Mouse (Mus musculus) CD4-positive helper T cell, adult 2 months (primary cell): ENCODE measurements at regions not wholly inside any gene's neighbourhood (a gene's known extent, or its start where the extent isn't known, plus 50 kb on each side); places are given as distances from the start of the nearest gene placed in this dataset.

Source experiments
- DNase-seq: peaks from one replicate; pipeline ENCODE4 v3.0.0-alpha.2; 2012; ENCODE audit warnings: low read depth, missing footprints, low spot score

DNA sequence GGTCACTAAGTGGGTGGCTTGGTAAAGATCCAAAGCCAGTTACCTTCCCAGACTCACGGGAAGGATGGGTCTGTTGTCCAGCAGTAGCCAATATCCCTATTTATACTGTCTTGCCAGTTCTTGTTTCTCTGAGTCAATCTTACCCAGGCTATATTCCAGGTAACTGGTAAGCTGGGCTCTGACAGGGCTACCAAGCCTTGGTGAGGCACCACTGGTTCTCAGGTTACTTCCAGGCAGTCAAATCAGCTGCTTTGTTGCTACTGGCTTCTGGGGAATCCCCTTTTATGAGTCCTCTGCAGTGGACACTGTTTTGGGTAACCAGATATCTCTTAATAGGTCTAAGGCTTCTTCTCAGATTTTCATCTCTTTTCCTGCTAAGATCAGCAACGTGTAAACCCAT lies 178.8 kb upstream of the Nampt start:
- no peak for DNase-seq

DNA sequence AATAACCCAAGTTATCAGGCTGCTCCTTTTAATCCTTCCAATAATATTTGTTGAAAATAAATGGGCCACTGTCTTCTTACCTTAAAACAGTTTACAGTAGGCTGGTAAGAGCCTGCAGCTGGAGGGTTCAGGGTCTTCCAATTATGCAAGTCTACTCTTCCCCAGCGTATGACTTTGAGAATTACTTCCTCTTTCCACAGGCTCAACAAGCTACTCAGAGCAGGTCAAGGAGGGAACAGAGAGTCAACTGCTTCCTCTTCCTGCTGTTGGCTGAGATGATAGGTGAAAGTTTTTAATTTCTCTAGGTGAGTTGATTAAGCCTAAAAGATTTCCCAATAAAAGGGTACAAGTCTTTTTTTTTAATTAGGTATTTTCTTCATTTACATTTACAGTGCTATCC lies 176.9 kb upstream of the Nampt start:
- no peak for DNase-seq

DNA sequence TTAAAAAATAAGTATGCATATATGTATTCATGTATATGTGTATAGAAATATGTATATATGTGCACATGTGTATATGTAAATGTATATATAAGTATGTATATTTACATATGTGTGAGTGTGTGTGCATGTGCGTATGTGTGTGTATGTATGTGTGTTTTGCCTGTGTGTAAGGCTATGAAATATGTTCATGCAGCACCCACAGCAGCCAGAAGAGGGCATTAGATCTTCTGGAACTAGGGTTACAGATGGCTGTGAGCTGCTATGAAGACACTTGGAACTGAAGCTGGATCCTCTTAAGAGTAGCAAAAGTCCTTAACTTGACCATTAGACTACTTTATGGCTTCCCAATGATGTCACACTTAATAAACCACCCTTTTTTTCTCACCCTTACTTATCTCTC lies 166.2 kb upstream of the Nampt start:
- peak; percentile 18 for DNase-seq

DNA sequence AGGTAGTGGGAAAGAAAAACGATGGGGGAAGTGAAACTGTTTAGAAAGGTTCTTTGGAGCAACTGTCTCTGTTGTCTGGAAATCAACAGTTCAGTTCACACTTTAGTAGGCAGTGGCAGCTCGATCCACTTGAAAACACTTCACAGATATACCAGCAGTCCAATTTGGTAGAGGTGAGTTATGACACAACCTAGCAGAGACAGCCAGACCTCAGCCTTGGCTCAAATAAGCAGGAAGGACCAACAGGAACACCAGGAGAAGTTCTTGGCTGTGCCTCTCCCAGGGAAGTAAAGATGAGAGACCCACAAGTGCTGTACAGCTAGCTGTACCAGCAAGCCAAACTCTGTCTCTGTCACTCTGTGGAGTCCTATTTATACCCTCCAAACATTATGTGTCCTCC lies 163.2 kb upstream of the Nampt start:
- no peak for DNase-seq

DNA sequence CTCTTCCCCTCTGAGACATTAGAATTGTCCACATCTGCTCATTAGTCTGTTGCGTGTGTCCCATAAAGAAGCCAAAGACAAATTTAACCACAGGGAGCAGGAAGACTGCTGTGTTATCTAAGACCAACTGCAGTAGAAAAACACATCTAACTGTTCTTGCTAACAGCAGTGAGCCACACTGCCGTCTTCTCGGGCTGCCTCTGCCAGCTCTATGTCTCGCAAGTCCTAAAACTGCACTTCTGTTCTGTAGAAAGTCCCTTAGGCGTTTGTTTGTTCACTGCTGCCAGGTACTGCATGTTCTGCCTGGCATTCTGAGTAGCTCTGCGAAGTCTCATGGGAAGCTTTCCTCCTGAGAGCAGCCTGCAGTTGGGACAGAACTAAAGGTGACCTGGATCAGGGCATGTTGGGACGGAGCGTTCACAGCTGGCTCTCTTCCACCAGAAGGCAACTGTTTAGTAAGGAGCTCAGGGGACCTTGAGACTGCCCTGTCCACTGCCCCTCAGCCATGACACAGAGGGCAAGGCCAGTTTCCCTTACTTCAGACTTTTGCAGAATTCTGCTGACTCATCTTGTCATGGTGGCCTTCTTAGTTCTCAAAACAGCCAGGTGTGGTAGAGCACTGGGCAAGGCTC lies 157.4 kb upstream of the Nampt start:
- DNase-seq = no peak

DNA sequence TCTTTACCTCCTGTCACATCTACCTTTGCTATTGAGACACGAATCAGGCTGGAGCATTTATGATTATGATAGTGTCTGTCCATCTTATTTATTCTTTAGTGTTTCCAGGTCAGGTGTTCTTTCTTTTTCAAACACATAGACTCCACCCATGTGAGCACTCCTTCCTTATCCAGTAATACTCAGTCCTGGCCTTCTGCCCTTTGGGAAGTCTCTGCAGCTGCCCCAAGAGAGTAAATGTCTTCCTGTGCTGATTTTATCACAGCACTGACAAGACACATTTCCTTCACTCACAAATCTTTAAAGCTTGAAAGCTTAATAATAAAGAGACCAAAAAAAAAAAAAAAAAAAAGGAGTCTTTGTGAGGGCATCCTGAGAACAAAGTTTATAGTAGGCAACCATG lies 153.3 kb upstream of the Nampt start:
- no peak for DNase-seq

DNA sequence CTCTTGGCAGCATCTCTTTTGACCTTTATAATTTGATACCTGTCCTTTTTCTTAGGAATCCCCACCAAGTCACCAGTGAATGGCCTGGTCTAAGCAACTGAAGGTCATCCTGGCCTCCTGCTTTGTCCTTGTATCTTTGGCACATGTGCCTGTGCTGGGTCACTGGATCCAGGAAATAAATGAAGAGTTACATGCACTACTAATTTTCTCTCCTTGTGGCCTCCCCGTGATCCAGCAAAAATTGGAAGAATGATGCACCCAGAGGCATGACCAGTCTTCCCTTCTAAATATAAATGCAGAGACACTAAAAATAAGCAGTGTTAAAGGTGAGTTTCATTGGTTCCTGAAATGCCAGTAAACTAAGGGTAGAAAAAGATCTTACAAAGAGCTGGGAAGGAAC lies 141.4 kb upstream of the Nampt start:
- no peak for DNase-seq

DNA sequence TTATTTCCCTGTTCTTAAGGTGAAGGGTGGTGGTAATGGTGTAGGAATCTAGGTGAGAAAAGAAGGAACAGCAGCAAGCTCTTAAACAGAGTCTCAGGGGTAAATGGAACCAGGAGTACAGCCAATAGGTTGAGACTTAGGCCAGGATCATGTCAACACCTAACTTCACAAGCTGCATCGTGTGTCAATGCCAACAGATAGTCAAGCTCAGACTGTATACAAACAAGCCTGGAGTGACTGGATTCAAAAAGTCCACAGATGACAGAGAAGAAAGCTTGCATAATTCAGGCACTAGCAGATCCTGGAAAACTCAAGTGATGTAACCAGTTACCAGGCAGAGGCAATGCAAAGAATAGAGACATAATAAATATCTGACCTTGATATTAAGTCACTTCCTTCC lies 140.6 kb upstream of the Nampt start:
- DNase-seq = no peak

DNA sequence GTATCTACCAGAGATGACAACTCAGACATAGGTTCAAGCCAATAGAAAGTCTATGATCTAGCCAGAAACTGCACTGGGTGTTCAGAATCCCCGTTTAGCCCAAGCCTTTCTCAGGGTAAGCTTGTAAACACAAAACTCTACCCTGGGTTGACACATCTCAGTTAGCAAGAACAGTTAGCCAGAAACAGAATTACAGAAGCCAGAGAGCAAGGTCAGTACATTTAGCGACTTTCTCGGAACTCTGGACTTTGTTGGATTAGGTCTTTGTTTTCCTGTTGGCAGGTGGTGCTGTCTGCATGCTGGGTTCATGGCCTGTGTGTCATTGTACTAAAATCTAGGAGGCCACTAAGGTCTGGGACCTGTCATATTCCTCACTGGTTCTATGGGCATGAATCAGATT lies 137.4 kb upstream of the Nampt start:
- DNase-seq = no peak

DNA sequence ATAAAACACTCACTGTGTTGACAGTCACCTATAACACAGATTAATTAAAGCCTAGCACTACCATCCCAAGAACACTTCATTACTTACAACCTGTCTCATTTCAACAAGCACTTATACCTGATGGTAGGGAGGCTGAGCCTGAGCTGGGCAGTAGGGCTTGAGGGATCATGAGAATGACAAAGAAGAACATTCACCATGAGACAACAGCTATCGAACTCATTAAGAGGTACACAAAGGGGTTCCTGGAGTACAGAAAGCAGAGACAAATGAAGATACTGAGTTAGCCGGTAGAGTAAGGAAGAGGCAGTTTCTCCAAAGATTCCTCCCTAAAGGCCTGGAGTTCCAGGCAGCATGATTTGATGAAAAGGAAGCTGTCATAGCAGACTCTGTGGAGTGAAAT lies 136.0 kb upstream of the Nampt start:
- DNase-seq = no peak

DNA sequence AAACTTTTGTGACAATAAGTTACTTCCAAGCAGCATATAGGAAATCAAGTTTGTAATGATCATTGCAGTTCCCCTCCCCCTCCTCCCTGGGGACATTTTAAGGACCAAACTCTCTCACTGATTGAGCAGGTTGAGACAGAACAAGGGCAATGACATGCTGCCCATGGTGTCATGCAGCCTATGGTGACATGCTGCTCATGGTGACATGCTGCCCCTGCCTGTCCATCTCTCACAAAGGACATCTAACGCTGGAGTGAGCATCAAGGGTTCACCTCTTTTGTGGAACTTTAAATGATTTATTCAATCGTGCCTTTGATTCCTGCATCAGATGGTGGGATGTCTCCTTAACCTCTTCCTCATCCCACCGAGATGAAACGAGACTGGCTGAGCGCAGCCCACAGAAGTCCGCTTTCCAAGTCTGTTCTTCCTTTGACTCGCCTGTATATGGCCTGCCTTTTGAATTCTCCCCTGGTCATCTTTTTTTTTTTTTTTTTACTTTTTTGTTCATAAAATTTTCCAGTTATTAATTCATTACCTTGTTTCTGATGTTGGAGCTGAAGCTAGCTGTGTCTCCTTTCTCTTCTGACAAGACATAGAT lies 133.5 kb upstream of the Nampt start:
- DNase-seq = no peak

DNA sequence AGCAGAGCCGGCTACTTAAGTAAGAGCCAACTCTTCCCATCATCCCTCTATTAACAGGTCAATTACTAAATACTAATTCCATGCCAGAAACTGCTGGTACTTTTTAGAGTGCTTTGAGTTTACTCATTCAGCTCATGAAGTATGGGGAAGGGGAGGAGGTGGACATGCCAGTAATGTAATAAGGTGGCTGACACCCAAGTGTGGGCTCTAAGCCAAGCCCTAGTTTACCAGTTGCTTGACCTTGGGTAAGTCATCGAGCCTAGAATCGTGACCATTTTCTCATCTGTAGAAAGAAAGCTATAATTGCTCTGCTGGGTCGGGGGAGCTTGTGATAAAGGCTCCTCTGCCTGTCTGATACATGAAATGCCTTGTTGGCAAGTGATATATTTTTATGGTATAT lies 130.0 kb upstream of the Nampt start:
- DNase-seq = no peak

DNA sequence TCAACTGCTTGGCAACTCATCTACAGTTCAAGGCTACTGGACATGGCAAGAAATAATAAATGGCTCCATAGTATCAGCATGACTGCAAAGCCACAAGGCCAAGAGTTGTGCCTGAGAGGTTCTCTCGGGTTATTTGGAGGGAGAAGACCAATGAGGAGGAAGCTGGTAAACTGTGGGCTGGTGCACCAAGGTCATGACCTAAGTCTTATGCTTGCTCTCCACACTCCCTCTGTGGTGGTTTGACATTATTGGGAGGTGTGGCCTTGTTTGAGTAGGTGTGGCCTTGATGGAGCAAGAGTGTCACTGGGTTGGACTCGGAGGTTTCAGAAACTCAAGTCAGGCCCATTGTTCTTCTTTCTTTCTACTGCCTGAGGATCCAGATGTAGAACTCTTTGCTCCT lies 129.2 kb upstream of the Nampt start:
- no peak for DNase-seq

DNA sequence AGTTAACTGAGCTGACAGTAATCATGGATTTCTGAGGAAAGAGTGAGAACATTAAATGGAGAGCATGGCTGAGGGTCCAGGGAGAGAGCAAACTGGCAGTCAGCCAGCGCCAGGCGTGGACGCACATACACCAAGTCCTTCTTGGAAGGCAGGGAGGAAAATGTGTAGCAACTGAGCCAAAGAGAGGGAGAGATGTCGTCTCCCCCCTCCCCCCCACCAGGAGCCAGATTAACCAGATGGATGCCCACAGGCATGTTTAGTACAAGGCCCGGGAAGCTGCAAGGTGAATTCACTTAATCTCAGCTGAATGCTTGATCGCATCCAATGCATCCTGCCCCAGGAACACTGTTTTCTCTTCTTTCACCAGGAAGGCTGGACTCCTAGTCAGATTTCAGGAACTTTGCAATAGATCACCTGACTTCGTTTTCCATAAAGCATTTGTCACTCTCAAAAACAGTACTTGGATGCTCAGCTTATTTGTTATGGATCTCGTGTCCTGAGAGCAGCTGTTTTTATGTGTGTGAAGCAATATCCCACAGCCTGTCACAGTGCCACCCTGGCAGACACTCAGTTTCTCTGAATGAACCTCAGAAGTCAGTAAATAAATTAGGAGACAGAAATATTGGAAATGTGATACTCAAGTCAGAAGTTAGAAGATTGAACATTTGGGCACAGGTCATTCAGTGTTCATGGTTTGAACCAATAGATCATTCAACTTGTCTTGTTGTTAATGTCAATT lies 127.1 kb upstream of the Nampt start:
- DNase-seq = no peak

DNA sequence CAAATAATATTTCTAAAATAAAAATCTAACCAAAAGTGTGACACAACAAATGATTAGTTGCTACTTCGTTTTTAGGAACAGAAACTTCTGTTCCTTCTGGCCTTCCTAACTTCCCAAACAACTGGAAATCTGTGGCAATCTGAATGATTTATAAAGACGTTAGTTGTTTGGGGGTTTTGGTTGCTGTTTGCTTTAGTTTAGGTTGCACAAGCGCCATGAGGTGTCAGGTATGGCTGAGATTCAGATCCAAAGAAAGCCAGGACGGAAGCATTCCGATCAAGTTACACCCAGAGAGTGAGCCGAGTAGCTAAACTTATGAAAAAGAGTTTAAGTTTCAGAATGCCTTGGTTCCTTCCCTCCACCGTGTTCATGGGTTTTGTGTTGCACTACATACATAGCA lies 126.4 kb upstream of the Nampt start:
- no peak for DNase-seq

DNA sequence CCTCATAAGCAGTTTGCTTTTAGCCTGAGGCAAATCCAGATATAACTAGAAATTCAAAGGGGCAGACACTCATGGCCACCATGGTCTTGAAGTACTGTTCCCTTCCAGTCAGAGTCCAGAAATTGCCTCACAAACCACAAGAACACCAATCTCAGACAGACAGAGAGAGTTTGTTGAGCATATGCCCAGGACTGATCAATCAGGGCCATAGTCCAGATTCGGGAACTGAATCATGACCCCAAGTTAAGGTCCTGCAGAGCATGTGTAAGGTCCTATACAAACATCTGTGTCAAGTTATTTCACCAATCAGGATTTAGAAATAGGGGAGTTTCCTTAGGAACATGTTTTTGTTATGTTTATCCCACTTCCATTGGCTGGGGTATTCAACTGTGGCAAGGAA lies 125.7 kb upstream of the Nampt start:
- DNase-seq = no peak

DNA sequence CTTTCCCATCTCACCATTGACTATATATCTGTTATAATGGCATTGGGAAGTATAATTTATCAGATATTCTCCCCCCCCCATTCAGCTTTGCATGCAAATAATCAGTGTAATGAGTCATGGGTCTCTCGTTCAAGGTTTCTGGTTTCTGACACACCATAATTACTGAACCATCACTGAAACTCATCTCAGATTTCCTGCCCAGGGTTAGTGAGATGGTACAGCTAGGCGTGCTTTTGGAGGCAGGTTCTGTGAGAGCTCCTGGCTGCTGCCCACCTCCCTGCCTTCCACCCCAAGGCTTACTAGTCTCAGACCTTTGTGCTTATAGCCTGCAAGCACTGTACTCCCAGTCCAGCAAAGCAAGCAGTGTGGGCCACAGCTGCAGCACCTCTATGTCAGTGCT lies 122.5 kb upstream of the Nampt start:
- DNase-seq = no peak

DNA sequence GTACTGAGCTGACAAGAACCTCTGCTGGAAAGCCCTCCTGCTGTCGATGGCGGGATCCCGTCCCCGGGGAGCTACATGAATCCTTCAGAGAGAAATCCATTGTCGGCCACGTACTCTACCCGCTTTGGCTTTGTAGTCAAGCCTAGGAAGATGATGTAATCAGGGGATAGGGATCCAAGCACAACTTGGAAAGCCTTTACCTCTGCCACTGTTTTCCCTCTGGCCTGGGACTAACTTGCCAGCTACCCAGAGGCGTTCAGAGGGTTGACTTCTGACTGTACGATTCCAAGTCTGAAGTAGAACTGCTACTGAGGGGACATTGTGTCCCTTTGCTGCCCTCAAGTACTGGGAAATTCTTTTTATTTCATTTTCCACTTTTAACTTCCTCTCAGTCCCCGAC lies 110.2 kb upstream of the Nampt start:
- DNase-seq = no peak

DNA sequence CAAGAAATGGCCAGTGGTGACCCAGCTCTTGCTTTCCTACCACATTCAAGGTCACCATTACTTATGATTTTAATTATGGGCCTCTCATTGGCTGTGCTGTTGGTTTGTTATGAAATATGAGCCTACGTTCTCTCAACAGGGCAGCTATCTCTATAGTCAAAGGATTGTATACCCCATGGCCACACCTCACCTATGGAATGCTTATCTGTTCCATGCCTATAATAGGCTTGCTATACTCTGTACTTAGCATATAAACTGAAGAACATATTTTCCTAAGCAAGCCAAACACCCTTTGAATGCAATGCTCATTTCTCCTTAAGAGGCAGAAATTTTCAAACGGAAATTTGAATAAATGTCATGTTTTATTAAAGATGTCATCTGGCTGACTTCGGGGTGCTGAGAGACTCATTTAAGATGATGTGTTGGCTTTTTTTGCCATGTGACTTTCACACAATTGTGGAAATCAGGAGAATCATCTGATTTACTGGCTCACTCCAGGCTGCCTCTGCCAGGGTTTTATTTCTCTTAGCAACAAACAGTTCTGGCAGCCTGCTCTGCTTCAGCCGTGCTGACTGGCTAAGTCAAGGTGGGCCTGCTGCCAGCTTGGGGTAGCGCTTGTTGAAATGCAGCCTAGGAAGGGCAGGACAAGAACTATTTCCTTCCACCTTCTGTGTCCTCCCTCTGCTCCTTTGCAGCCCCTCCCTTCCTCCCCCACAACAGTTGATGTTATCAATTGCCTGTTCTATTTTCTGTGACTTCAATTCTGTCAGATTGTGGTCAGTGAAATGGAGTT lies 102.0 kb upstream of the Nampt start:
- DNase-seq = no peak

DNA sequence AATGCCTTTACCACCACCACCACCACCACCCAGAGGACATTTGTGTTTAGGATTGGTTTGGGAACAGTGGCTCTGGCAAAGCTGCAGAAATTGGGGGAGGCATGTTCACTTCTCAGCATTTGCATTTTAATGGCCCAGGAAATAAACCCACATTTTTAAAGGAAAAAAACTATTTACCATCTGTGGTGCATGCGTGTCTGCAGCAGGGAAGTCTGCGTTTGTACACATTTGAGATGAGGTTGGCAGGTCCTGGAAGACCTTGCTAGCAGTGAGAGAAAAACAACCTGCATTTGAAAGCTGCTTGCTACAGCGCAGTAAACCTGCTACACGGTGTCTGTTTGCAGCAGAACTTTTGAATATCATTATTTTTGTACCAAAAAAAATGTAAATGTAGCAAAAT lies 100.1 kb upstream of the Nampt start:
- DNase-seq = no peak

DNA sequence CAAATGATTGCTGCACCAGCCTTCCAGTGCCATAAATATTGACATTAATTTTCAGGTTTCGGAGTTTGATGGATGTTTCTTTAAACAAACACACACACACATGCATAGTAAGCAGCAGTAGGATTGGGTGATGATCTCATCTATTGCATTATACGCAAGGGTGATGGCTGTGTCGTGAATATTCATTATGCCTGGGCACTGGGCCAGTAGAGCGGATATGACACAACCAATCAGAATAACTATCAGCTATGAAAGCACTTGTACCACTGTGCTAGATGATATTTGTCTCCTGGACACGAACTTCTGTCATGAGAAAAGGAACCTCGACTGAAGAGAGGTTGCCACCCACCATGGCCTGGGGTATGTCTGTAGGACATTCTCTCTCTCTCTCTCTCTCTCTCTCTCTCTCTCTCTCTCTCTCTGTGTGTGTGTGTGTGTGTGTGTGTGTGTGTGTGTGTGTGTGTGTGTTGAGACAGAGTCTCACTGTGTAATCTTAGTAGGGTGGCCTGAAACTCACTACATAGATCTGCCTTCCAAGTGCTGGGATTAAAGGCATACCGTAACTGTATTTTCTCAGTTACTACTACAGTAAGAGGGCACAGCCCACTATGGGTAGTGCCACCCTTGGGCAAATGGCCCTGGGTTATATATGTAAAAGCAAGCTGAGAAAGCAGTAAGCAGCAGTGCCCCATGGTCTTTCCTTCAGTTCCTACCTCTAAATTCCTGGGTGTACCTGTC lies 94.7 kb upstream of the Nampt start:
- no peak for DNase-seq

DNA sequence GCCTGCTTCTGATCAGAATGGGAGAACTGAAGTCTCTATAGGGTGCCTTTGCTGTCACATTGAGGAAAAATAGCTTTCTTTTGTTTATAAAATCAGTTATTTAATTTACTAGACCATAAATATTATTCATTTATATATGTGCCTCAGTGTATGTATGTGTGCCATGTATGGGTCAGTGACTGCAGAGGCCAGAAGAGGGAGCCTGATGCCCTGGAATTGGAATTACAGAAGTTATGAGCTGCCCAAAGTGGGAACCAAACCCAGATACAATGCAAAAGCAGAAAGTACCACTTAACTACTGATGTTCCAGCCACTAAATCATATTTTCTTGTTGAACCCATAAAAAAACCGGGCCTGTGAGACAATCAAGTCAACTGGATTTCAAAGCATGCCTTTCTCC lies 91.8 kb upstream of the Nampt start:
- no peak for DNase-seq
